Mouse (Mus musculus): ENCODE data around the gene Brms1l. TPM values are rescaled to one million over a fixed set of nuclear protein-coding genes. Genes with fewer than 3 reads are reported as not detected.

The Brms1l gene
- polyA plus RNA-seq, 1 experiment: 28.3 TPM

DNA sequence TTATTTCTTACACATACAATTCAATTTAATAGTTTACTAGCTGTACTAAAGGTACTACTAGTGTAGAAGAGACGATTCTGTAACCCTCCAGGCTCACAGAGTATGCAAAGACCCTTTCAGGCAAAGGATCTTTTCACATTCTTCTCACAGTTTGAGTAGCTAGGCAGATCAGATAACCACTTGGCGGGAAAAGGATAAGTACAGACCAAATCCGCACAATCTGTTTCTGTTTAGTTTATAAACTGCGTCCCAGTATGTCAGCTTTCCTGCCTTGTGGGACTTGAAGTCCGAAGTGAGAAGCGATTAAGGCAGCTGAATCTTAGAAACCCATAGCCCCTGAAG, 296 bp upstream of the Brms1l start:
- no peak overlapping the region for H3K27ac ChIP-seq (ENCODE audit: control insufficient read depth, insufficient read depth, low read depth, low read length, poor library complexity)
- WGBS: 0% methylated on average over 6 of the region's 6 CpGs
- H3K4me3 ChIP-seq (replicated peaks; ENCODE audit: control insufficient read depth, low read depth, low read length): peak overlapping the region; percentile 85

DNA sequence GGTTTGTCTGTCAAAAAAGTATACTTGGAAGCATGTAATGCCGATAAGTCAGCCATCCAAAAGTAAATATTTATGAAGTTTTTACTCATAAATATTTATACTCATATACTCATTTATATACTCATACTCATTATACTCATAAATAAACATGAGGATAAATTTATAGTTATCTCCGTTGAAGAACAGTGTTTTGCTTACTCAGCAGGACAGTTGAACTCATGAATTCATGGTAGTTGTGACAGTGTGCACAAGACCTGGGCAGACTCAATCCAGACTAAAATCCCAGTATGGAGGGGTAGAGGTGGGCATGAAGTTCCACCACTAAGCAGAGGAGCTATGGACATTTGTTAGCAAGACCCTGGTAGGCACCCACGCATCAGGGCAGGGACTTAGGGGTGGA, 1.4 kb downstream of the Brms1l start:
- 84% methylated on average over 3 of the region's 3 CpGs for WGBS
- Histone ChIP-seq H3K27ac (ENCODE audit: control insufficient read depth, insufficient read depth, low read depth, low read length, poor library complexity) (no peak overlapping the region), H3K4me1 (ENCODE audit: control insufficient read depth, insufficient read depth, low read length) (no peaks in the 10 kb centered on the region), H3K4me3 (replicated peaks; ENCODE audit: control insufficient read depth, low read depth, low read length) (no peak overlapping the region)
- TF ChIP-seq CTCF (IDR thresholded peaks at IDR 0.05; ENCODE audit: control insufficient read depth, insufficient read depth, low read length) (no peak), POLR2A (IDR thresholded peaks at IDR 0.05; ENCODE audit: borderline replicate concordance, control insufficient read depth, low read depth, low read length) (no peak)

More for the DNA sequence above, 296 bp upstream of the Brms1l start:
- no peaks in the 10 kb centered on the region for H3K4me1 ChIP-seq (ENCODE audit: control insufficient read depth, insufficient read depth, low read length)
- TF ChIP-seq POLR2A (IDR thresholded peaks at IDR 0.05; ENCODE audit: borderline replicate concordance, control insufficient read depth, low read depth, low read length) (no peak), CTCF (IDR thresholded peaks at IDR 0.05; ENCODE audit: control insufficient read depth, insufficient read depth, low read length) (no peak)

DNA sequence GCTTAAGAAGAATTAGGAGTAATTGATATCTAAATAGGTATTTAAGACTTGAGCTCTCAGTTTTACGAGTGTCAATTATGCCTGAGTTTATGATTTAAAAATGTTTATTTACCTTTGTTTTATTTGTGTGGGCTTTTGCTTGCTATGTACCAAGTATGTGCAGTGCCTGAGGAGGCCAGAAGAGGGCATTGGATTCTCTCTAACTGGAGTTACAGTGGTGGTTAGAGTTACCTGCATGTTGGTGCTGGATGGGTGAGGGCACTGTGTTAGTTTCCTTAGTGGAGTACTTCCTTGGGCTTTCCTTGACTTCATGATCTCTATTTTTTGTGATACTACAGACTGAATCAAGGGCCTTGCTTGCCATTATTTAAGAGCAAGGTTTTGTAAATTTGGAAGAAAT, 10.6 kb downstream of the Brms1l start:
- 0 out of 2 replicates have a peak, but pooled peaks have one; percentile 12 for TF ChIP-seq CTCF (IDR thresholded peaks at IDR 0.05; ENCODE audit: control insufficient read depth, insufficient read depth, low read length)
- no peak for TF ChIP-seq POLR2A (IDR thresholded peaks at IDR 0.05; ENCODE audit: borderline replicate concordance, control insufficient read depth, low read depth, low read length)
- 64% methylated on average over 1 of the region's 1 CpGs for WGBS

DNA sequence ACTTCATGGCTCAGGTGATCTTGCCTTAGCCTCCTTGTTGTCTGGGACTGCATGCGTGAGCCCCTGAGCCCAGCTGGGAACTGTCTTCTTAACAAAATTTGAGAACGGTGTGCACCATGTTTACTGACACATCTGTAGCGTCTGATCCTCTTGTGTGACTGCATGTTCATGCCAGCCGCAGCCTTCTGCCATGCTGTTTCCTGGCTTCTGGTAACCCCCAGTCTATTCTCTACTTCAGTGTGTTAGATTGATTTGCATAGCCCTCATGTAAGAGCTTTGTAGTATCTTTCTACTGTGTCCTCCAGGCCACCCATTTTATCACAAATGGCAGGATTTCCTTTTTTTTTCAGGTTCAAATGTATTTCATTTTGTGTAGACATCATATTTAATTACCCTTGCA, 11.7 kb downstream of the Brms1l start:
- Histone ChIP-seq H3K4me1 (ENCODE audit: control insufficient read depth, insufficient read depth, low read length) (no peaks in the 10 kb centered on the region; the same call in 1 of the 2 replicates), H3K27ac (ENCODE audit: control insufficient read depth, insufficient read depth, low read depth, low read length, poor library complexity) (no peak overlapping the region), H3K4me3 (replicated peaks; ENCODE audit: control insufficient read depth, low read depth, low read length) (no peak overlapping the region)
- TF ChIP-seq POLR2A (IDR thresholded peaks at IDR 0.05; ENCODE audit: borderline replicate concordance, control insufficient read depth, low read depth, low read length) (no peak), CTCF (IDR thresholded peaks at IDR 0.05; ENCODE audit: control insufficient read depth, insufficient read depth, low read length) (no peak)
- WGBS: 89% methylated on average over 4 of the region's 4 CpGs

More for the DNA sequence above, 10.6 kb downstream of the Brms1l start:
- Histone ChIP-seq H3K4me1 (ENCODE audit: control insufficient read depth, insufficient read depth, low read length) (no peaks in the 10 kb centered on the region; the same call in 1 of the 2 replicates), H3K4me3 (replicated peaks; ENCODE audit: control insufficient read depth, low read depth, low read length) (no peak overlapping the region), H3K27ac (ENCODE audit: control insufficient read depth, insufficient read depth, low read depth, low read length, poor library complexity) (no peak overlapping the region)

DNA sequence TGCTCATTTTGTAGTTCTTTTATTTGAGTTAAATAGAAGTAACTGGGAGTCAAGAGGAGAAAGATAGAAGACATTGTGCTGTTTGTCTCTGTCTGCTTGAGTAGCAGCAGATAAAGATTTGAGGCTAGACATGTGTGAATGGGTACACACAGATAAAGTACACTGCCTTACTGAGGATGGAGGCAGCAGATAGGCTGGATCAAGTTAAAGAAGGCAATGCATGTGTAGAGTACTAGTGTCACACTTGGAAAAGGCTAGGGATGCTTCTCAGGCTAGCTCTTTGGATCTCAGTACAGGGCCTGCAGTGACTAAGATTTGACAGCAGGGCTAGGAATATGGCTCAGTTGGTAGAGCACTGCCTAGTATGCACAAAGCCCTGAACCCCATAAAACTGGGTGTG, 14.5 kb downstream of the Brms1l start:
- H3K4me3 ChIP-seq (replicated peaks; ENCODE audit: control insufficient read depth, low read depth, low read length): no peak overlapping the region
- no peak overlapping the region for H3K27ac ChIP-seq (ENCODE audit: control insufficient read depth, insufficient read depth, low read depth, low read length, poor library complexity)
- no peaks in the 10 kb centered on the region; the same call in 1 of the 2 replicates for H3K4me1 ChIP-seq (ENCODE audit: control insufficient read depth, insufficient read depth, low read length)
- TF ChIP-seq POLR2A (IDR thresholded peaks at IDR 0.05; ENCODE audit: borderline replicate concordance, control insufficient read depth, low read depth, low read length): no peak
- no peak for TF ChIP-seq CTCF (IDR thresholded peaks at IDR 0.05; ENCODE audit: control insufficient read depth, insufficient read depth, low read length)

DNA sequence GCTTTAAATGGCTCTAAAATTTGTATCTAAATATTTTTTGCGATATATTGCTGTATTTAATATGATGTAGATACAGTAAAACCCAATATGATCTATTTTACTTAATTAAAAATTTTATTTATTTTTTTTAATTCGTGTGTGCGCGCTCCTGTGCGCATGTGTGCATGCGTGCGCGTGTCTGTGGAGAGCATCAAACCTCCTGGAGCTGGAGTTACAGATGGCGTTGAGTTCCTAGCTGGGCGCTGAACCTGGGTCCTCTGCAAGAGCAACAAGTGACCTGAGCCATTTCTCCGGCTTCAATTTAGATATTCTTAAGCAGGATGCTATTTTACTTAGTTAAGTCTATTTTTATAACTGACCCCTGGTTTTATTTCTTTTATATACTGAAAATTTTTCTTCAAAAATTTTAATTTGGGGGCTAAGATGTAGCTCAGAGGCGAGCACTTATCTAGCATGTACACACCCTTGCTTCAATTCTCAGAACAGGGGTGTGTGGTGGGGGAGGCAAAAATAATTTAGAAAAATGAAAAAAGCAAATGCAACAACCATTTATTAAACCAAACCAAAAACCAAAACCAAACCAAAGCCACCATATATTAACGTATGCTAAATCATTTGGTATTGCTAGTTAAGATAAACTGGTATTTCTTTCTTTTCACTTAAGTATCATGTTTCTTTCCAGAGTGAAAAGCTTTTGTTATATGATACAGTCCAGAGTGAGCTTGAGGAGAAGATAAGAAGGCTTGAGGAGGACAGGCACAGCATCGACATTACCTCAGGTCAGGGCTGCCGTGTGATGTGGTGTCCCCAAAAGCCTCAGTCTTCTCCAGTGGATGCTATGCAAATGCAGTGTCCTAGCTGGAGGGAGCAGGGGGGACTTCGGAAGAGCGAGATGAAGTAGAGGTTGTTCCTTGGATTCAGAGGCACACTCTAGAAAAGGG, 23.6 kb downstream of the Brms1l start:
- no peaks in the 10 kb centered on the region for H3K4me1 ChIP-seq (ENCODE audit: control insufficient read depth, insufficient read depth, low read length)
- H3K27ac ChIP-seq (ENCODE audit: control insufficient read depth, insufficient read depth, low read depth, low read length, poor library complexity): no peak overlapping the region
- H3K4me3 ChIP-seq (replicated peaks; ENCODE audit: control insufficient read depth, low read depth, low read length): no peak overlapping the region
- WGBS: 91% methylated on average over 17 of the region's 17 CpGs
- TF ChIP-seq POLR2A (IDR thresholded peaks at IDR 0.05; ENCODE audit: borderline replicate concordance, control insufficient read depth, low read depth, low read length) (no peak), CTCF (IDR thresholded peaks at IDR 0.05; ENCODE audit: control insufficient read depth, insufficient read depth, low read length) (no peak)

DNA sequence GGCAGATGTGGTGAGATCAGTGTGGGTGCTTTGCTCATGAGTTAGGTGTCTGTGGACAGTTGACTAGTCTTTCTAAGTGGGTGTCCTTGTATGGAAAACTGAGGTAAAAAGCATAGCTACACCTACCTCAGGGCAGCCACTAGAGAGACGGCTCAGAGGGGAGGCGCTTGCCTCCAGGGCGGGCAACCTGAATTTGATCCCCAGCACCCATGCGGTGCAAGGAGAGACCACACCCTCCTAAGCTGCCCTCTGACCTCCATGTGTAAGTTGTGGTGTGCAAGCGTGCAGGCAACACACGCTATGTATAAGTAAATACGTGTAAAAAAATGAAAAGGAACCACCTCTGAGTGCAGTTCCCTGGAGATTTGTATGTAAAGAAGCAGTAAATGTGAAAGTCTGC, 24.5 kb downstream of the Brms1l start:
- TF ChIP-seq CTCF (IDR thresholded peaks at IDR 0.05; ENCODE audit: control insufficient read depth, insufficient read depth, low read length) (no peak), POLR2A (IDR thresholded peaks at IDR 0.05; ENCODE audit: borderline replicate concordance, control insufficient read depth, low read depth, low read length) (no peak)
- Histone ChIP-seq H3K27ac (ENCODE audit: control insufficient read depth, insufficient read depth, low read depth, low read length, poor library complexity) (no peak overlapping the region), H3K4me1 (ENCODE audit: control insufficient read depth, insufficient read depth, low read length) (no peaks in the 10 kb centered on the region), H3K4me3 (replicated peaks; ENCODE audit: control insufficient read depth, low read depth, low read length) (no peak overlapping the region)
- 91% methylated on average over 7 of the region's 7 CpGs for WGBS

DNA sequence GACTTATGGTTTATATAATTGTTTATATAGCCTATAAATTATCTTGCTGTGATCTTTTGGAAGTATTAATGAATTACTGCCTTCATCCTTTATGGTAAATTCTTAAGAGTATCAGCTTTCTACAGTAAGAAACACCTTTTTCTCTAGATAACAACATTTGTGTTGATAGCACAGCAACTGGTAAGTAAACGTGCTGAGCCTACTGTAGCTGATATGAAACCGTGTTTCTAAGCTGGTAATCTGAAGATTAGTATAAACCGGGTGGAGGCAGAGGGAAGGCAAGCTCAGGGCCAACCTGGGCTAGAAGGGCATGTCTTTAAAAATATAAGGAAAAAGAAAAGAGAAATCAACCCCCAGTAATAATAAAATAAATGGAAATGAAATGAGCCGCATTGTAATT, 31.6 kb downstream of the Brms1l start:
- WGBS: 67% methylated on average over 4 of the region's 4 CpGs
- Histone ChIP-seq H3K4me1 (ENCODE audit: control insufficient read depth, insufficient read depth, low read length) (peaks cover 1% of the 10 kb centered on the region; the same call in 1 of the 2 replicates), H3K27ac (ENCODE audit: control insufficient read depth, insufficient read depth, low read depth, low read length, poor library complexity) (no peak overlapping the region), H3K4me3 (replicated peaks; ENCODE audit: control insufficient read depth, low read depth, low read length) (no peak overlapping the region)
- TF ChIP-seq CTCF (IDR thresholded peaks at IDR 0.05; ENCODE audit: control insufficient read depth, insufficient read depth, low read length): no peak
- TF ChIP-seq POLR2A (IDR thresholded peaks at IDR 0.05; ENCODE audit: borderline replicate concordance, control insufficient read depth, low read depth, low read length): no peak

Data from bone marrow, adult 2 months (tissue).